Mouse (Mus musculus) spleen, adult 12 weeks (tissue): ENCODE data around the gene Samd4.

ENCODE experiments used
- DNase-seq: peaks from one replicate; pipeline ENCODE4 v3.0.0; 2022; ENCODE audit warnings: low spot score

Gene Samd4

GRCm38 (mm10) chr14:46908858-46909257 lies 26.2 kb downstream of the Samd4 start:
- DNase-seq: no peak

DNA sequence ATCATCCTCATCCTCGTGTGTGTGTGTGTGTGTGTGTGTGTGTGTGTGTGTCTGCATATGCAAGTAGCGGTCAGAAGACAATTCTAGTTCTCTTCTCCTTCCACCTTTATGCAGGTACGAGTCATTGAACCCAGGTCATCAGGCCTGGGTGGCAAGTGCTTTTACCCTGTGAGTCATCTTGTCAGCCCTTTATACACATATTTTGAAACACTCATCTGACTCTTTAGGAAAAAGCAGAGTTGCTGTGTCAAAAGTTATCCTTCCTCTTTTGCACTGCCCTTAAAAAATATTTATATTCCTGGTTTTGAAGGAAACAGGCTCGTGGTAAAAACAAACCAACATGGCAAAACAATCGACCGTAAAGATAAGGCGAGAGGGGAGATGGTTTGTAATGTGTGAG lies 29.8 kb downstream of the Samd4 start:
- no peak for DNase-seq

GRCm38 (mm10) chr14:46914356-46914755 lies 31.7 kb downstream of the Samd4 start:
- DNase-seq: no peak

DNA sequence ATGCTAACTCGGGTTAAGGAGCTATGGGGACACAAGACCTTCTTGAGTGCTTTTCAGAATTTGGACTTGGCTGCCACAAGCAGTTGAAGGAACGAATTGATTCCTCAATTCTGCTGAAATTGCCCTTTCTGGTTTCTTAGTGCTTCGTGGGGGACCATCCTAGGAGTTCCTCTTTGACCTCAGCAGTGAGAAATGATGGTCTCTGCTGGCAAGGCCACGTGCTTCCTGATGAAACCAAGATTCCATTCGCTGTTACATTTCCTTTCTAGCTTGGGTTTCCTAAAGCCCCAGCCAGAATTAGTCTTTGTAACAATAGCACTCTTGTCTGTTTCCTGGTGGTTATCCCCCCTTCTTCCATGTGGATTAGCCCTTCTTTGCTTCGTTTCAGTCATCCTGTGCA lies 32.9 kb downstream of the Samd4 start:
- no peak for DNase-seq

DNA sequence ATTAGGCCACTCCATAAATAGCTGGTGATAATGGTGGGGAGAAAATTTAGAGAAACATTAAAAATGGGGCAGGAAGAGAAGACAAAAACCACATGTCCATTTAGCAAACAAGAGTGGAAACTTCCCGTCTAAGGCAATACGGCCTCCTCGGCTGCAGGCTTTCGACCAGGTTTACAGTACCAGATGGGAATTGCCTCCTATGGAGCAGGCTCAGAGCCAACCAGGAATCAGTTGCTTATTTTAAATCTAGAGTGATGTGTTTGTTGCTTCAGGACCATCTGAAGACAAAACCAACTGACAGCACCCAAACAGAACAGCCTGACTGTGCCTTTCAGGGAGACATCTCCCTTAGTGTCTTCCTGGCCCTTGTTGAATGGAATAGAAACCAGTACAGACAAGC lies 33.9 kb downstream of the Samd4 start:
- no peak for DNase-seq

DNA sequence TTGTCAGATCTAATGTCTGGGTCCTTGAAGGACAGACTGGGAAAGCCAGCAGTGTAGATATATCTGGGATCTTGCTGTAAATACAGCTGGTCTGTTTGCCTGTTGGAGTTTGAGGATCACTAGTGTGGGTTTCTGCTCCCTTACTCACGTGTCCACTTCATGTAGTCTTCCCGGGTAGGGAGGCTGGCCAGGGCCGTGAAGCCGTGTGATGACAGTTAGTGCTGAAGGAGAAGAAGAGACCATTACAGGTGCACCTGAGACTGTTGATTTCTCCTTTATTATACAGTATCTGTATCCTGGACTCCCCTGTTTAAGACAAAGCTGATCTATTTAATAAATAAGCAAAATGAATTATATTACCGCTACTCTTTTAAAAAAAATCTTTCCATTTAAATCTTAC lies 34.5 kb downstream of the Samd4 start:
- no peak for DNase-seq

DNA sequence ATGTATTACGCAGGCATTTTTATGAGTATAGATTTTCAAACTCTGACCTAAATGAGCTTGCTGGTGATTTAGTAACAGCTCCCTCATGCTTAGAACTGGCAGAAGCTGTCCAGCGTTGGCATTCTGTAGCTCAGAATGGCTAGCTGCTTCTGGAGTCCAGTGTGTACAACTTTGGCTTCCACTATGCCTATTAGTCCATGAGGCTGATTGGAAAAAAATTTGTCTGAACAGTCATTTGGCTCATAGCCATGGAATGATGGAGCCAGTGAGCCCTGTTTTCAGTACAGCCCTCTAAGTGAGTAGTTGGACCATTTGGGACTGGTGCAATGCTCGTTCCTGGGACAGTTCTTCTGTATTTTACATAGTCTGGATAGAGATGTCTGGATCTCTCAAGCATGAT lies 34.9 kb downstream of the Samd4 start:
- DNase-seq: no peak

DNA sequence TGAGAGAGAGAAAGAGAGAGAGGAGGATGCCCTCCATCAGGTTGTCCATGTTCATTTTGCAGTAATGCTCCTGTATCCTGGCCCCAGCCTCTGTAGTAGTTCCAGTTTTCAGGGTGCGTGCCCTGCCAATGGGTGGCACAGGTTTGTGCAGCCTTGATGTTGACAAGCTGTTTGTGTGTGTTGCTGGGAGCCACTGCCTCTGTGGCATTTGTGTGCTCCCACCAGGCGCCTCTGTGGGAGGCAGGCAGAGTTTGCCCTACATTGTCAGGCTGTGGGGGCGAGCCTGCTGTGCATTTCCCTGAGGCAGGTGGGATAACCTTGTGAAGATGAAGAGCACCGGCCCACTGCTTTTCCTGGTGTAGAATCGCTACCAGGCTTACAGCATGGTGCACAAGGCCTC lies 37.8 kb downstream of the Samd4 start:
- DNase-seq: no peak

- no peak for DNase-seq
These were observed 38.7 kb downstream of the Samd4 start for GRCm38 (mm10) chr14:46921178-46921975.

DNA sequence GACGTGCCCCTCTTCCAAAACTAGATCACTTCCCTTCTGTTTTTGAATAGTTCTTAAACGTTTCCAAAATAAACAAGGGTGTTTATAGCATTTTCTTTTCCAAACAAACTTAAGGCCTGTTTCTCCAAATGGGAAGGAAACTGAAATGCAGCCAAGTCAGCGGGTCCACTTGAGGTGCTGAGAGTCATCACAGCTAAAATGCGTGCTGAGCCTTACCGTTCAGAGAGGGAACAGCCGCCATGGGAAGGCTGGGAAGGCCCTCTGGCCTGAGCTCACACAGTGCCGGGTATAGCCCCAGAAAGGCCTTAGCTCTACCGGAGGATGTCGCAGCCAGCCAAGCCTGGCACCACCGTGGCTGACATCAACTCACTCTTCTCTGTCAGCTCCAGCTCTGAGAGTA lies 41.3 kb downstream of the Samd4 start:
- DNase-seq: no peak

DNA sequence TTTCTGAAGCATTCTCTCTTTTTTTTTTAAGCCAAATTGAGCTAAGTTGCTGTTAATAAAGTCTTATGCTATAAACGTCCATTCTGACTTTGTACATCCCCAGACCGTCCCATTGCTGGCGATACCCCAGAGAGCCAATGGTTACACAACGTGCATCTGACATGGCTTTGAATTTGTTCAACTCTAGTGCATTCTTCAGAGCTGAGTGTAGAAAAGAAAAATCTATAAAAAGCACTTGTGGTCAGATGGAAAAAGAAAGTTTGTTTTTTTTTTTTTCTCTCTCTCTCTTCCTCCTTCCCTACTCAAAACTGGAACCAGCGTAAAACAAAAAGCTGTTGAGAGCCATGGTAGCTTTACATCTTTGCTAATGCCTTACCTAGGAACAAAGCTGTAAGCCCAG lies 41.8 kb downstream of the Samd4 start:
- DNase-seq: no peak

GRCm38 (mm10) chr14:46928556-46928955 lies 45.9 kb downstream of the Samd4 start:
- no peak for DNase-seq

- DNase-seq: no peak
These were observed 49.5 kb downstream of the Samd4 start for GRCm38 (mm10) chr14:46932121-46932520.

GRCm38 (mm10) chr14:46932708-46933107 lies 50.1 kb downstream of the Samd4 start:
- DNase-seq: no peak

GRCm38 (mm10) chr14:46941077-46941476 lies 58.4 kb downstream of the Samd4 start:
- no peak for DNase-seq

DNA sequence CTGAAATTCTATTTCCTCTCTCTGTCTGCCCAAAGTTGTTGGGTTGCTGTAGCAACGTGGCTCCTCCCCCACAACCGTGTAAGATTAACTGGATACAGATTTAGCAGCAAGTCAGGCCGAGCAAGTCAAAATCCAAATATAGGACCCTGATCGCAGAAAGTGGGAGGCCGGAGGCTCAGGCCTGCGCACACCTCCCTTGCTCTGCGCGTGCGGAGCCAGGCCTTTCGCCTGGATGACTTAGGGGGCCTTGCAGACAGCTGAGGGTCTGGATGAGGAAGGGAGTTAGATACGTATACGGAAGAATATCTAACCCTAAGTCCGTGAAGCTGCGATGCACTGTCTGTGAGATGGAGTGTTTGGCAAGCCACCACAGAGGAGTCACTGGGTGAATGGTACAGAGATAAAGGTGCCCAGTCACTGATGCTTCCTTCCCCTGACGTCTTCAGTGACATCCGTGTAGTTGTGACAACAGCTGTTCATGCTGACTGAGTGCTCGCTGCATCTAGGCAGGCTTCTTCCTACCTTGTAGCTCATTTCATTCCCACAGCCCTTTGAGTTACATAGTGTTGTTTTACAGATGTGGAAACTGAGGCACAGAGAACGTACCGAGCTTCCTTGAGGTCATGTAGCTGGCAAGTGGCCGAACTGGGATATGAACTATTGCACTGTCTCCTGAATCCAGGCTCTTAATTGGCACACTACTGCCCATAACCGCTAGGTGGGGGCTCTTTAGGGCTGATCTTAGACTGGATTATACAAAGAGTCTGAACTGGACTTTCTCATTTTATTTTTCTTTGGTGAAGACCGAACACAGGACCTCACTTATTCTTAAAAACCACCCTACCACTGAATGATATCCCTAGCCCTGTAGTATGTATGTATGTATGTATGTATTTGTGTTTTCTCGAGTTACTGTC lies 59.5 kb downstream of the Samd4 start:
- no peak for DNase-seq

- DNase-seq: no peak
These were observed 61.8 kb downstream of the Samd4 start for GRCm38 (mm10) chr14:46944411-46944810.

DNA sequence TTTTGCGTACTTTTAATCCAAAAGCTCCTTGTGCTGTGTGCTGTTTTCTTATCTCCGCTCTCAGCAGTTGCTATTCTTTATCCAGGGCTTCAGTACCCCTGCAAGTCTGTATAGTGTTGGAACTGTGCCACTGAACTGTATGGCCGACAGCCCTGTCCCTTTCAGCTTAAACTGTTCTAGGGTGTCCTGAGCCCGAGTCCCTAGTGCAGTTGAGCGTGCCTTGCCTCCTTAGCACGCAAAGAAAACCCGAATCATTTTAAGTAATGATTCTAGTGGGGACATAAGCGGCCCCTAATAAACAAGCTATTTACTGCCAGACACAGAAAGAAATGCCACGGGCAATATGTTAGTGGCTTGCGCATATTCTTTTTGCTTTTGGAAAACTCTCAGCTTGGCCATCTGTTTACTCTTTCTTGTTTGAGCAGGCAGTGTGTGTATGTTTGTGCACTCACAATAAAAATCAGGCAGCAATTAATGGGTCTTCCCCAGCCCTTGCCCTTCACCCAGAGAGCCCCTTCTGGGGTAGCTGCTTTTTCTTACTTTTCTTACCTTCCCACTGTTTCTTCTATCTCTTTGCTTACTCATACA lies 63.3 kb downstream of the Samd4 start:
- DNase-seq: no peak

GRCm38 (mm10) chr14:46947644-46948043 lies 65.0 kb downstream of the Samd4 start:
- DNase-seq: no peak

GRCm38 (mm10) chr14:46950527-46951384 lies 68.1 kb downstream of the Samd4 start:
- DNase-seq: no peak

DNA sequence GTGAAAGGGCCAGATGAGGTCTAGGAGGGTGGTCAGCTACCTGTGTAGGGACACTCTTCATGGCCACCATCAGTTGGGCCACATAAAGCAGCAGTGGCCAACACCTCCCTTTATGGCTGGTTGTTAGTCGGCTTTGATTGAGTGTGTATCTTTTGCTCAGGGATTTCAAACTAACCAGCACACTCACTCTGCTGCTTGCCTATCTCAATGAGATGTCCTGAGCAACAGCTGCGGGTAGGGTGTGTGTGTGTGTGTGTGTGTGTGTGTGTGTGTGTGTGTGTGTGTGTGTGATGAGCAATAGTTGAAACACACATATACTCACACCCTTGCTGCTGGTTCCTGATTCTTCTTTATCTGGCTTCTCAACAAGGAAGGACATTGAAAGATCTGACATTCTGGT lies 69.6 kb downstream of the Samd4 start:
- no peak for DNase-seq

DNA sequence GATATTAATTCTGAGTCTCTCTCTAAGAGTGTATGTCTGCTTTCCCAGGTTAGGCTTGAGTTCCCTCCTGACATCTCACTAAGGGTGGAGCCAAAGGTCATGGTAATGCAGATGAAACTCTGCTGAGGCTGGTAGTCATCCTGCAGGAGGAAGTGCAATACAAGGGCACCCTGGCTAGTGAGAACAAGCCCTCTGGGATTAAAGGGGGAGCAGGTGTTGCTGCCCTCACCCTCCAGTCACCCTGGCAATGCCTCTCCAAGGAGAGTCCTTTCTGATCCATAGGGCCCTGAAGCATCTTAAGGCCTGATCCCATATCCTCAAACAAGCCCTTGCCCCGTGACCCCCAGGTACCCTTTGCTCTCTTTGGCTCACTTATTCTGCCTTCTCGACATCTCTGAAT lies 72.5 kb downstream of the Samd4 start:
- no peak for DNase-seq
